Mouse (Mus musculus) heart, adult 8-10 months (tissue): Measurements from ENCODE around the gene Setd3. TPM values are rescaled to one million over a fixed set of nuclear protein-coding genes. Genes with fewer than 3 reads are reported as not detected.

Experiments
- DNase-seq: peaks from one replicate; pipeline ENCODE4 v3.0.0; 2022; ENCODE audit warnings: low spot score
- total RNA-seq, 4 experiments: library from RNA; stranded (reverse); gene quantifications; 2 replicates each; pipeline ENCODE4 v1.2.4; 2022

Gene Setd3
- total RNA-seq, 4 experiments from 2014 or later, result 88.6 to 103 (median 93.1) TPM

- no peak for DNase-seq
Measured at GRCm38 (mm10) chr12:108072907-108073306, 106.2 kb downstream of the Setd3 start.

DNA sequence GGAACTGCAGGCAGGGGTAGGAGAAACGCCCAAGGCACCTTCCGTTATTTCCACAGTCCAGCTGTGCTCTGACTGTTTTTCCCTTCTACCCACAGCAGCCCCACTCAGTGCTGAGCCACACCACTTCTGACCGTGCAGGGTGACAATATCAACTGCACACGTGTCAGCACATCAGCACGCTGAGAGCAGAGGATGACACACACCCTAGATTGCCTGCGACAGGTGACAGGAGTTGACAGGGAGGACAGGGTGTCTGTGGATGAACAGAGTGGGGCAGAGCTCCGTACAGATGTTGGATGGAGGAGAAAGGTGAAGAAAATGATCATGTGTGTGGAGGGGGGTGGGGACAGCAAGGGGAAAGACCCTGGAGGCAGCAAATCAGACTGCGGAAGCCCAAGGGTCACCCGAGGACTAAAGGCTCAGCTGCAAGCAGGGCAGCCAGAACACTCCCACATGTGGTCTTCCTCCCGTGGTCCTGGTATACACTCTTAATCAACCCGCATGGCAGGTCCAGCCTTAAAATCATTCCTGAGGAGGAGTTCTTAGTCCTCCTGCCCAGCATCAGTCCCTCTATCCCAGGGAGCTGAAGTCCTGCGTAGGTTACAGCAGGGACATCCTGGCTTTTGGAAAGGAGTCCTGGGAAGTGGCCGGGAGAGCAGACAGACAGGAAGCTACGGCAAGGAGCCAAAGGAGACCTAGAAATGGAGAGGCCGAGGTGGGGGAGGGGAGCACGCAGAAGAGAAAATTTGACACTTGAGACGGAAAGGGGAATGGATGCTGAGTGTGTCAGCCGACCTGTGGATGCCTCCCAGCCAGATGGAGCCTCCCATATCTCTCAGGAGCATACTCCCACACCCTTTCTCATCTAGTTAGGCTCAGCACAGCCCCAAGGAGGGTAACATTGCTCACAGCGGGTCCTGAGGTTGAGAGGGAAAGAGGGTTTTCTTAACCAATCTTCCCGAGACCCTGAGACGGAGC is 108.1 kb downstream of the Setd3 start:
- no peak for DNase-seq

GRCm38 (mm10) chr12:108069504-108069903 is 109.6 kb downstream of the Setd3 start:
- no peak for DNase-seq

DNA sequence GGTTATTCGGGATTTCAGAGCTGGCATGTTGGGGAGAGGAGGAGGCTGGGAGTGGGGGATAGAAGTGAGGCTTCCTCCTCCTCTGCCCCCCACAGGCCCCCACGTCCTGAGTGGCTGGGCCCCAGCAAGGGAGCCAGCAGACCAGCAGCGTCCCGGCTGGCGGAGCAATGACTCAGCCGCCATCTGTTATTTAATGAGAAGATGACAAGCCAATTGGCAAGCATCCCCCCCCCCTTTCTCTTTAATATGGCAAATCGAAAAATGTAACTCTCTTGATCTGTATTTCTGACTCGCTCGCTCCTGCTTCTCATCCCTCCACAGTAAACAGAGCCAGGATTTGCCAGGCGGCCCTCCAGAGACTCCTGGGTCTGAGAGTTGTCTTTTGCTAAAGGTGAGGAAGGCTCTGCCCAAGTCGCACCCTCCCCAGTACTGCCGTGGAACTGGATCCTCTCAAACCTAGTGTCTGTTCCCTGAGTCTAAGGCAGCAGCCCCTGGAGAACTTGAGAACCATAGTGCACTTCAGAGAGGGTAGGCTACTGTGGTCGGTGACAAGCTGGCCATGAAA is 111.2 kb downstream of the Setd3 start:
- no peak for DNase-seq

DNA sequence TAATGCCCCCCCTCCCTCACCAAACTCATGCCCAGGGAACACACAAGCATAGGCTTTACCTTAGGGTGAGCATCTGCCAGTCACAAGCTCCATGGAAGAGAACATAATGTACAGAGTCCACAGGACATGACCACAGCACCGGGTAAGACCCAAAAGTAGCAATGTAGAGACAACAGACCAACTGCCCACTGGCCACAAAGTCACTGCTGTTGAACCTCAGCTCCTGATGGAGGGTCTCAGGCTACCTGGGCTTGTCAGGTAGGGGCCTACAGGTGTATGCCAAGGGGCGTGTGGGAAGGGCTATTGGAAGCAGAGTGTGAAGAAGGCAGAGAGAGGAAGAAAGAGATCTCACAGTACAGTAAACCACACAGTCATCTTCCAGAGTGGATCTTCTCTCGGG is 111.9 kb downstream of the Setd3 start:
- no peak for DNase-seq

DNA sequence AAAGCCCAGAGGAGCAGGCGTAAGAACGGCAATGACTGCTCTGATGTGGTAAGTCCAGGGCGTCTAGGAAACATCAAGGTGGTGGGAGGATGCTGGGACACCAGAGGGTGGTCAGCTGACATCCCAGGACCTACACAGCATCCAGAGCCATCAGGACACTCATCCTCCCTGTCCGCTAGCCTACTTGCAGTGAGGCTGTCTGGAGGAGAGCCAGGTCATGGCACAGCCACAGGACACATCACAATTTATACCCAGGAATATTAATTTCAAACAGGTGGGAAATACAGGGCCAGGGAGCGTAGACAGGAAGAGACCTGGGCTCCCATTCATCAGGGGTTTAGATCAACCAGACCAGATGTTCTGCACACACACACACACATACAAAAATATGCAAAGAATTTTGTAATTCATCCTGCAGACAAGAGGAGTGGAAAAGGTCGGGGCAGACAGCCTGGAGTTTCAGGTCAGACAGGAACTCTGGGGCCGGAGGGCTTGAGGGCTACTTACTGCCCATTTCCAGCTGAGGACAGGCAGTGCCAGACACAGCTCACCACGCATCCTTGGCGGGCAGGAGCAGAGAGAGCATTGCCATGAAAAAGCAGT is 114.6 kb downstream of the Setd3 start:
- no peak for DNase-seq

- DNase-seq, result no peak
Measured at GRCm38 (mm10) chr12:108063986-108064385, 115.1 kb downstream of the Setd3 start.

DNA sequence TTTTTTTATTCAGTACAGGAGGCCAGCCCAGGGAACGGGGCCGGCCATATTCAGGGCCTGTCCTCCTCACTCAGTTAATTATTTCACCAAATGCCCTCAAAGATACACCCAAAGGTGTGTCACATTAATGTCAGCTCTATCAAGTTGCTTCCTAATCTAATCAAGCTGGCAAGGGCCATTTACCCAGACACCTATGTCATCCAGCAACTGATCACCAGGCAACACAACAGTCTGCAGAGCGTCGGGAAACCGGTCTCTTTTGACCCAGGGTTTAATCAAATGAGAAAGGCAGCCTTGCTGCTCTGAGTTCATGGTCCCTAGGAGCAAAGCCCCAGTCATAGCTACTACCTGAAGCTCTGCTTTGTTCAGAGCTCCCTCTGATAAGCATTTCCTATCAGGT is 117.0 kb downstream of the Setd3 start:
- DNase-seq, result no peak

DNA sequence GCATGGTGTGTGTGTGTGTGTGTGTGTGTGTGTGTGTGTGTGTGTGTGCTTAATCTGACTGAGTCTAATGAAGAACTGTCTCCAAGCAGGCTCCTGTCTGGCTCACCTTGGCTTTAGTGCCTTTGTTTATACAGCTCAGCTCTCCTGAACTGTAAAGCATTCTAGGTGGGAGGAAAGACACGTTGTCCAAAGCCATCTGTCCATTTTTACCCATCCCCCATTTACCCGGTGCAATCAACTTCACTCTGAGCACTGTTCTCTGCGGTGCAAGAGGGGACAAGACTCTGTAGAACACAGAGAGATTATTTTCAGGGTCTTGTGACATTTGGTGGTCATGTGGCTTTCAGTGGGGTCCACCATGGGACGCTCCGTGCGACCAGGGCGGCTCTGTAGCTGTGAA is 117.5 kb downstream of the Setd3 start:
- DNase-seq, result no peak

Other genes with a start within 250 kb of the Setd3 start
- gene Bcl11b, start 175.7 kb downstream of the Setd3 start, total RNA-seq, result 1 to 10 TPM in 2 of 4 experiments, under 1 TPM in 2; 0.75 to 1.8 (median 0.99) TPM
- gene Ccnk, start 265 bp upstream of the Setd3 start, total RNA-seq, result 10 to 100 TPM; 25.5 to 32.4 (median 31.1) TPM
- 10 to 100 TPM; 38.2 to 46.2 (median 40.0) TPM for gene Ccdc85c, start 96.1 kb upstream of the Setd3 start, total RNA-seq
- 1 to 10 TPM; 1.2 to 2.0 (median 1.5) TPM for gene Hhipl1, start 127.0 kb upstream of the Setd3 start, total RNA-seq
- gene Cyp46a1, start 155.1 kb upstream of the Setd3 start, total RNA-seq, result under 1 TPM; 0.33 to 1.00 (median 0.66) TPM
- gene Eml1, start 191.6 kb upstream of the Setd3 start, total RNA-seq, result 10 to 100 TPM; 65.1 to 92.0 (median 80.7) TPM